Mouse (Mus musculus) lung, embryonic 15.5 days (tissue): ENCODE measurements around the gene Hspb2. TPM values are rescaled to one million over a fixed set of nuclear protein-coding genes. Genes with fewer than 3 reads are reported as not detected.

Experiments used
- ATAC-seq: fragments of 200-750 bp; cut with Nextera tagmentation; 2 replicates; pipeline ENCODE4 v1.8.0; 2017; ENCODE audit warnings: moderate number of reproducible peaks, borderline replicate concordance; ENCODE audit not compliant: low FRiP score, low TSS enrichment; ENCODE audit errors: extremely low read depth
- H3K27ac ChIP-seq: fragments of 300-500 bp; sonication (generic); 2 replicates; pipeline ENCODE4 v1.5.1; 2015; ENCODE audit warnings: moderate library complexity, mild to moderate bottlenecking, inconsistent platforms
- H3K27me3 ChIP-seq: fragments of 300-500 bp; sonication (generic); 2 replicates; pipeline ENCODE4 v1.6.1; 2015; ENCODE audit warnings: inconsistent platforms
- H3K36me3 ChIP-seq: fragments of 300-500 bp; sonication (generic); 2 replicates; pipeline ENCODE4 v1.6.1; 2015; ENCODE audit warnings: inconsistent platforms
- H3K4me1 ChIP-seq: fragments of 300-500 bp; sonication (generic); 2 replicates; pipeline ENCODE4 v1.6.1; 2015; ENCODE audit warnings: inconsistent platforms
- H3K4me2 ChIP-seq: fragments of 300-500 bp; sonication (generic); 2 replicates; pipeline ENCODE4 v1.6.1; 2015; ENCODE audit warnings: inconsistent platforms, mild to moderate bottlenecking, moderate library complexity
- H3K4me3 ChIP-seq: fragments of 300-500 bp; sonication (generic); 2 replicates; pipeline ENCODE4 v1.5.1; 2015; ENCODE audit warnings: mild to moderate bottlenecking, inconsistent platforms
- H3K9ac ChIP-seq: fragments of 300-500 bp; sonication (generic); 2 replicates; pipeline ENCODE4 v1.6.1; 2015; ENCODE audit warnings: inconsistent platforms
- H3K9me3 ChIP-seq: fragments of 300-500 bp; sonication (generic); 2 replicates; pipeline ENCODE4 v1.6.1; 2016; ENCODE audit warnings: inconsistent platforms
- WGBS: fragments of 180-500 bp; shearing (Covaris S2); methylation state at CpG from one replicate; pipeline ENCODE4 v1.1.7; 2015; 5-methylcytosine and 5-hydroxymethylcytosine counted together
- polyA plus RNA-seq: library from polyadenylated mRNA; unstranded; fragments of >200 nt; fragmentation: Nextera tagmentation; extraction: Ambion mirVana; gene quantifications from 2 replicates; pipeline ENCODE4 v1.2.1, GENCODE M21; 2015

Hspb2 gene
- polyA plus RNA-seq, 1 experiment from 2014 or later, result 16.4 TPM

- H3K27ac ChIP-seq, result no peak overlapping the region
These were observed 26.1 kb downstream of the Hspb2 start for GRCm38 (mm10) chr9:50725921-50726590.

GRCm38 (mm10) chr9:50724661-50725330, 27.4 kb downstream of the Hspb2 start:
- no peak for ATAC-seq

More at GRCm38 (mm10) chr9:50725921-50726590, 26.1 kb downstream of the Hspb2 start:
- Histone ChIP-seq H3K9me3 (no peaks in the 10 kb centered on the region), H3K4me3 (no peak overlapping the region), H3K36me3 (no peaks in the 10 kb centered on the region), H3K9ac (no peak overlapping the region), H3K4me2 (no peak overlapping the region; the same call in 1 of the 2 replicates), H3K27me3 (no peaks in the 10 kb centered on the region), H3K4me1 (peaks cover 56% of the 10 kb centered on the region)
- 49% methylated on average over 8 of the region's 8 CpGs for WGBS
- ATAC-seq, result no peak

GRCm38 (mm10) chr9:50724147-50724546, 28.0 kb downstream of the Hspb2 start:
- H3K9me3 ChIP-seq, result no peaks in the 10 kb centered on the region
- H3K27me3 ChIP-seq, result no peaks in the 10 kb centered on the region
- H3K4me2 ChIP-seq, result no peak overlapping the region
- no peak overlapping the region for H3K4me3 ChIP-seq
- ATAC-seq, result no peak
- H3K36me3 ChIP-seq, result no peaks in the 10 kb centered on the region
- H3K27ac ChIP-seq, result no peak overlapping the region
- WGBS, result 75% methylated on average over 2 of the region's 2 CpGs
- peaks cover 58% of the 10 kb centered on the region for H3K4me1 ChIP-seq
- no peak overlapping the region for H3K9ac ChIP-seq

More at GRCm38 (mm10) chr9:50724661-50725330, 27.4 kb downstream of the Hspb2 start:
- H3K9ac ChIP-seq, result no peak overlapping the region
- 40% methylated on average over 3 of the region's 3 CpGs for WGBS
- no peak overlapping the region for H3K27ac ChIP-seq
- H3K27me3 ChIP-seq, result no peaks in the 10 kb centered on the region
- peaks cover 58% of the 10 kb centered on the region for H3K4me1 ChIP-seq
- no peaks in the 10 kb centered on the region for H3K36me3 ChIP-seq
- no peak overlapping the region for H3K4me2 ChIP-seq
- no peaks in the 10 kb centered on the region for H3K9me3 ChIP-seq
- H3K4me3 ChIP-seq, result no peak overlapping the region

- Histone ChIP-seq H3K27ac (peak overlapping the region; percentile 72), H3K4me1 (peaks cover 57% of the 10 kb centered on the region), H3K27me3 (no peaks in the 10 kb centered on the region), H3K9me3 (no peaks in the 10 kb centered on the region), H3K9ac (no peak overlapping the region), H3K4me3 (no peak overlapping the region), H3K36me3 (no peaks in the 10 kb centered on the region), H3K4me2 (peak overlapping the region; percentile 36)
- peak; percentile 66; the same call in 1 of the 2 replicates for ATAC-seq
- 24% methylated on average over 7 of the region's 7 CpGs for WGBS
These were observed 28.7 kb downstream of the Hspb2 start for GRCm38 (mm10) chr9:50723406-50723805.

GRCm38 (mm10) chr9:50722451-50722911, 29.7 kb downstream of the Hspb2 start:
- no peaks in the 10 kb centered on the region for H3K27me3 ChIP-seq
- peaks cover 52% of the 10 kb centered on the region for H3K4me1 ChIP-seq
- no peak overlapping the region for H3K27ac ChIP-seq
- H3K4me3 ChIP-seq, result no peak overlapping the region
- no peak overlapping the region for H3K9ac ChIP-seq
- H3K9me3 ChIP-seq, result no peaks in the 10 kb centered on the region
- no peak for ATAC-seq
- H3K36me3 ChIP-seq, result no peaks in the 10 kb centered on the region
- 32% methylated on average over 8 of the region's 8 CpGs for WGBS
- H3K4me2 ChIP-seq, result no peak overlapping the region

GRCm38 (mm10) chr9:50721061-50721460, 31.1 kb downstream of the Hspb2 start:
- Histone ChIP-seq H3K4me2 (no peak overlapping the region), H3K4me1 (peaks cover 42% of the 10 kb centered on the region), H3K9me3 (no peaks in the 10 kb centered on the region), H3K27me3 (no peaks in the 10 kb centered on the region), H3K4me3 (no peak overlapping the region), H3K27ac (no peak overlapping the region), H3K36me3 (no peaks in the 10 kb centered on the region), H3K9ac (no peak overlapping the region)
- WGBS, result 24% methylated on average over 12 of the region's 12 CpGs
- ATAC-seq, result no peak

GRCm38 (mm10) chr9:50718878-50719277, 33.3 kb downstream of the Hspb2 start:
- no peaks in the 10 kb centered on the region for H3K27me3 ChIP-seq
- no peak overlapping the region for H3K4me2 ChIP-seq
- no peaks in the 10 kb centered on the region for H3K9me3 ChIP-seq
- ATAC-seq, result no peak
- H3K4me1 ChIP-seq, result peaks cover 28% of the 10 kb centered on the region
- no peak overlapping the region for H3K4me3 ChIP-seq
- H3K9ac ChIP-seq, result no peak overlapping the region
- no peaks in the 10 kb centered on the region for H3K36me3 ChIP-seq
- no peak overlapping the region for H3K27ac ChIP-seq
- WGBS, result 61% methylated on average over 4 of the region's 4 CpGs

GRCm38 (mm10) chr9:50714188-50714587, 38.0 kb downstream of the Hspb2 start:
- no peak overlapping the region for H3K27ac ChIP-seq
- no peak overlapping the region for H3K4me2 ChIP-seq
- ATAC-seq, result no peak; the same call in 1 of the 2 replicates

GRCm38 (mm10) chr9:50711337-50711736, 40.8 kb downstream of the Hspb2 start:
- H3K4me2 ChIP-seq, result no peak overlapping the region
- H3K36me3 ChIP-seq, result no peaks in the 10 kb centered on the region
- H3K9me3 ChIP-seq, result no peaks in the 10 kb centered on the region
- H3K27me3 ChIP-seq, result no peaks in the 10 kb centered on the region
- no peak overlapping the region for H3K27ac ChIP-seq
- ATAC-seq, result no peak
- 84% methylated on average over 4 of the region's 4 CpGs for WGBS
- H3K4me1 ChIP-seq, result no peaks in the 10 kb centered on the region
- H3K9ac ChIP-seq, result no peak overlapping the region
- H3K4me3 ChIP-seq, result no peak overlapping the region

More at GRCm38 (mm10) chr9:50714188-50714587, 38.0 kb downstream of the Hspb2 start:
- H3K27me3 ChIP-seq, result no peaks in the 10 kb centered on the region
- no peaks in the 10 kb centered on the region for H3K9me3 ChIP-seq
- no peaks in the 10 kb centered on the region for H3K36me3 ChIP-seq
- no peaks in the 10 kb centered on the region for H3K4me1 ChIP-seq
- 36% methylated on average over 4 of the region's 4 CpGs for WGBS
- no peak overlapping the region for H3K9ac ChIP-seq
- H3K4me3 ChIP-seq, result no peak overlapping the region

GRCm38 (mm10) chr9:50709108-50709507, 43.0 kb downstream of the Hspb2 start:
- WGBS, result 22% methylated on average over 2 of the region's 2 CpGs
- no peak overlapping the region for H3K4me2 ChIP-seq
- H3K27ac ChIP-seq, result no peak overlapping the region
- ATAC-seq, result no peak
- H3K9ac ChIP-seq, result no peak overlapping the region
- no peaks in the 10 kb centered on the region for H3K9me3 ChIP-seq
- H3K27me3 ChIP-seq, result no peaks in the 10 kb centered on the region
- H3K36me3 ChIP-seq, result no peaks in the 10 kb centered on the region
- H3K4me1 ChIP-seq, result no peaks in the 10 kb centered on the region
- no peak overlapping the region for H3K4me3 ChIP-seq

GRCm38 (mm10) chr9:50704907-50705306, 47.2 kb downstream of the Hspb2 start:
- Histone ChIP-seq H3K9ac (no peak overlapping the region), H3K27me3 (peaks cover 8% of the 10 kb centered on the region; the same call in 1 of the 2 replicates), H3K9me3 (no peaks in the 10 kb centered on the region), H3K4me3 (no peak overlapping the region), H3K27ac (no peak overlapping the region), H3K36me3 (no peaks in the 10 kb centered on the region), H3K4me1 (peaks cover 5% of the 10 kb centered on the region), H3K4me2 (no peak overlapping the region)
- ATAC-seq, result no peak
- 52% methylated on average over 6 of the region's 6 CpGs for WGBS
